Mouse (Mus musculus) megakaryocyte progenitor cell, adult 5-6 weeks (primary cell): ENCODE measurements around the gene Zfp185. TPM values are rescaled to one million over a fixed set of nuclear protein-coding genes. Genes with fewer than 3 reads are reported as not detected.
"Not testable (repeated sequence)": the region's sequence is repeated elsewhere in the genome, so short reads cannot be mapped to it uniquely, and the experiment has no call there.

Experiments used
- ATAC-seq: replicated peaks from 2 replicates; pipeline ENCODE4 v1.8.0; 2016; ENCODE audit warnings: mild to moderate bottlenecking, moderate TSS enrichment, inconsistent platforms; ENCODE audit not compliant: poor library complexity
- total RNA-seq, 2 experiments: library from RNA; stranded (forward) in 1 of 2; stranded (reverse) in 1 of 2; fragments of 157-497, 149-512 nt in 1 of 2; fragments of 200-1000 nt in 1 of 2; gene quantifications; 2 replicates each; pipeline versions ENCODE4 v1.2.3 to v1.2.4; 2015 to 2017

The Zfp185 gene
- total RNA-seq, 2 experiments from 2014 or later: not detected

DNA sequence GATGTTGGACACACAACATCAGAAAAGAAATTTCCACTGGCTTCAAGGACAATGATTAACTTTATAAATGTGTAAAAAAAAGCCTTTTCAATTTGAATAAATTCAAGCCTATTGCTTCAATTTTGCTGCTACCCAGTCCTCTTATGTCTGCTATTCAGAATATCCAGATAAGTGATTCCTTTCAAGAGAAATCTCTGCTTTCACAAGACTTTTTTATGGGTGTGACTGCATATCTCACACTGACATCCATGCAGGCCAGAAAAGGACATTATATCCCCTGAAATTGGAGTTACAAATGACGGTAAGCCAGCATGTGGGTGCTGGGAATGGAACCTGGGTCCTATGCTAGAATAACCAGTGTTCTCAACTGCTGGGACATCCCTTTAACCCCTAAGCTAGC, 74.4 kb downstream of the Zfp185 start:
- ATAC-seq: peak; percentile 37

DNA sequence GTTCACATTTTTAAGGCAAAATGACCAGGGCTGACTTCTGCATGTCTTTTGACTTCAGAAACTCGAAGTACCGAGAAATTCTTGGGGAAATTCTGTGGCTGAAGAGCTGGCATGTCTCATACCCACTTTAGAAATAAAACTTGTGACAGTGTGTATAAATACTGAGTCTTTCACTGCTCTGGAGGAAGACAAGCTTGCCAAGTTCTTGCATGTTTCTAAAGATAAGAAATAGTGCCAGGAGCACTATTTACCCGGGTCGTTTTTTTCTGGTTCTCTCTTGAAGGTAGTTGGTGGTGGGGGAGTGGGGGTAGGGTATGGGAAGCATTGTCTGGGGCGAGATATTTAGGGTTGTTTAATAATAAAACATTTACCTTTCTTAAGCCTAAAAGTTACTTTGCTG, 75.2 kb downstream of the Zfp185 start:
- ATAC-seq: peak; percentile 54; the same call in 1 of the 2 replicates

DNA sequence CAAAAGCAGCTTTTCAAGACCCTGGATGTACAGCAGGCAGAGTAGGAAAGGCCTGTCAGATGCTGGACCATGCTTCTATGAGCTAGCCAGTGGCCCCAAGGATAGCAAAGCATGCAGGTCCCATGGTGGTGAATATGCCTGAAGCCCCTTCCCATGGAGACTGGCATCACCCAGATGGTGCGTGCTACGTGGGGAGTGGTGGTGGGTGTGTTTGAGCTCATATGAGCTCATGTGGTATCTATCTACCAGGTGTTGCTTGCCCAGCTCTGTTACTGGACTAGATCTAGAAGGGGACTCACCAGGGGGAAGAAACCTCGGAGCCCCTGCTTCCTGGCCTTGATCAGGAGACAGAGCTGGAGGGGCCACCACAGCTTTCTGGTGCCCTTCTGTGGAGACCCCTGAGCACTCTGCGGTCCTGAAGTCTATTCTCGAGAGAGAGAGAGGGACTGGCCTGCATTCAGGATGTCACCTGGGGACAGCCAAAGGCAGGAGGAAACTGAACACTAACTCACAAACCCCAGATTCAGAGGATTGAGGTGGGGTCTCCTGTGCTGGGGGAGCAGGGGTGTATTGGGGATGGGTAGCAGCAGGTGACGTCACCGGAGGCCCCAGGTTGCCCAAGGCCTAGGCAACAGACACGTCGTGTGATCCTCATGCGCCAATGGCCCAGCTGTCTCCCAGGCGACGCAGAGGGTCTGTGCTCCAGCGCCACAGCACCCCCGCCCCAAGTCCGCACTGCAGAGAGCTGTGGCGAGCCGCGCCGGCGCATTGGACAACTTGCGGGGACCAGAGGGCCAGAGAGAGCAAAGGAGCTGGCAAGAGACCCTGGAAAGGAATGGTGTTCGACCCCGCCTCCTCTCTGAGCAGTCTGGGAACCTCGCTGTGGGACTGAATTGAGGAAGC, 76.6 kb downstream of the Zfp185 start:
- no peak for ATAC-seq

DNA sequence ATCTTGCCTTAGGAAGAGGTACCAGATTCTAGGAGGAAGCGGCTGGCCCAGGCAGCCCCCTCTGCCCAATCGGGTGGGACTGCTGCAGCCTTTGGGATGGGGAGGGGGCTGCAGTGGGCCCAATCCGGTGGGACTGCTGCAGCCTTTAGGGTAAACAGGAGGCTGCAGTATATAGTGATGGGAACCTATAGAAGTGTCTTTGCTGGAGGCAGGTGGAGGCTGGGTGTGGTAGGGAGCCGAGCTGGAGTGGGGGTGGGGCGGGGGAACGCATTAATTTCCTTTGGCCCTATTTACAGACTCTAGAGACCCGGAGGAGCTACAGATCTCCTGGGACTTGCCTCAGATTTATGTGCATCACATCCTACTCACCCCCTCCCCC, 77.3 kb downstream of the Zfp185 start, which contains the start of gene Pnma3:
Pnma3 (plus strand) TSS at position 373 of the 379 bp plus-strand sequence.
- no peak for ATAC-seq

DNA sequence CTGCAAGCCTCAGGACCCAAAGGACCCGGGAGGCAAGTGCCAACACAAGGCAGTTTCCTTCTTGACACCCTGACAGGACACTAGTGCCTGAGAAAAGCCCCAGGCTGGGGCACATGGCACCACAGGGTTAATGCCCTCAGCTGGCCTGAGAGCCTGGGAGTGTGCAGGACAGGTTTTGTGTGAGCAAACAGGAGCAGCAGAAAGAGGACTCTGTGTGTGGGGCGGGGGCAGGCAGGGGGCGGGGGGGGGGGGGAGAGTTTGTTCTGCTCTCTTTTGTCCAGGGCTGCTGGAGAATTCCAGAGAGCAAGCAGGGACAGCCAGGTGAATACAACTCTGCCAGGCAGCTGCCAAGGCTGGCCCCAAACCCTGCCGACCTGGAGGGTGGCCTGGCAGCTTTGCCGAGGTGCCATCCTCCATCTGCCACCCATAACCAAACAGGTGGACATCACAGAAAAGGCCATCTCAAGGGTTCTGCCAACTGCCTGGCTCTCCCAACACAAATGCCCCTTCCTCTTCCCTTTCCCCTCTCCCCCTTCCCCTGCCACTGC, 79.7 kb downstream of the Zfp185 start:
- not testable (repeated sequence) for ATAC-seq

Other genes starting within 250 kb of the Zfp185 start
- gene Gabrq, start 162.2 kb upstream of the Zfp185 start, total RNA-seq (2015): not detected in 2 replicates
- not detected in 2 replicates for gene Gabrq, start 162.2 kb upstream of the Zfp185 start, total RNA-seq (2017)
- 84.2 and 87.0 TPM in 2 replicates for gene Cetn2, start 68.9 kb upstream of the Zfp185 start, total RNA-seq (2015)
- gene Cetn2, start 68.9 kb upstream of the Zfp185 start, total RNA-seq (2017): 105 and 113 TPM in 2 replicates
- gene Nsdhl, start 68.8 kb upstream of the Zfp185 start, total RNA-seq (2015): 24.1 and 27.3 TPM in 2 replicates
- 13.3 and 19.0 TPM in 2 replicates for gene Nsdhl, start 68.8 kb upstream of the Zfp185 start, total RNA-seq (2017)
- gene Pnma5, start 49.8 kb downstream of the Zfp185 start, total RNA-seq (2015): not detected in 2 replicates
- gene Pnma5, start 49.8 kb downstream of the Zfp185 start, total RNA-seq (2017): not detected in 2 replicates
- not detected in 2 replicates for gene Pnma3, start 77.4 kb downstream of the Zfp185 start, total RNA-seq (2015)
- gene Pnma3, start 77.4 kb downstream of the Zfp185 start, total RNA-seq (2017): not detected in 2 replicates
- gene Xlr4a, start 95.1 kb downstream of the Zfp185 start, total RNA-seq (2015): 15.1 and 18.9 TPM in 2 replicates
- gene Xlr4a, start 95.1 kb downstream of the Zfp185 start, total RNA-seq (2017): 11.6 and 18.2 TPM in 2 replicates
- gene Xlr3a, start 109.8 kb downstream of the Zfp185 start, total RNA-seq (2015): 0.93 and 3.3 TPM in 2 replicates
- 0.50 and 1.6 TPM in 2 replicates for gene Xlr3a, start 109.8 kb downstream of the Zfp185 start, total RNA-seq (2017)
- gene Gm14685, start 129.7 kb downstream of the Zfp185 start, total RNA-seq (2015): not detected in 2 replicates
- not detected in 2 replicates for gene Gm14685, start 129.7 kb downstream of the Zfp185 start, total RNA-seq (2017)
- not detected in 2 replicates for gene Xlr5b, start 161.5 kb downstream of the Zfp185 start, total RNA-seq (2015)
- not detected in 2 replicates for gene Xlr5b, start 161.5 kb downstream of the Zfp185 start, total RNA-seq (2017)
- gene DXBay18, start 162.1 kb downstream of the Zfp185 start, total RNA-seq (2015): not detected in 2 replicates
- gene DXBay18, start 162.1 kb downstream of the Zfp185 start, total RNA-seq (2017): not detected in 2 replicates
- not detected in 2 replicates for gene Spin2d, start 189.7 kb downstream of the Zfp185 start, total RNA-seq (2015)
- gene Spin2d, start 189.7 kb downstream of the Zfp185 start, total RNA-seq (2017): not detected in 2 replicates
- 7.7 and 8.5 TPM in 2 replicates for gene Xlr3b, start 204.9 kb downstream of the Zfp185 start, total RNA-seq (2015)
- 6.2 and 8.8 TPM in 2 replicates for gene Xlr3b, start 204.9 kb downstream of the Zfp185 start, total RNA-seq (2017)
- 16.7 and 22.3 TPM in 2 replicates for gene Xlr4b, start 227.0 kb downstream of the Zfp185 start, total RNA-seq (2015)
- 15.1 and 18.7 TPM in 2 replicates for gene Xlr4b, start 227.0 kb downstream of the Zfp185 start, total RNA-seq (2017)
- gene F8a, start 241.0 kb downstream of the Zfp185 start, total RNA-seq (2015): 4.1 and 5.6 TPM in 2 replicates
- gene F8a, start 241.0 kb downstream of the Zfp185 start, total RNA-seq (2017): 2.6 and 2.8 TPM in 2 replicates